Mouse (Mus musculus) R1 (cell line): ENCODE measurements around the gene Jazf1.

Experiments
- DNase-seq: peaks from one replicate; pipeline ENCODE4 v3.0.0-alpha.2; 2018; ENCODE audit warnings: low read depth, low spot score

The Jazf1 gene

DNA sequence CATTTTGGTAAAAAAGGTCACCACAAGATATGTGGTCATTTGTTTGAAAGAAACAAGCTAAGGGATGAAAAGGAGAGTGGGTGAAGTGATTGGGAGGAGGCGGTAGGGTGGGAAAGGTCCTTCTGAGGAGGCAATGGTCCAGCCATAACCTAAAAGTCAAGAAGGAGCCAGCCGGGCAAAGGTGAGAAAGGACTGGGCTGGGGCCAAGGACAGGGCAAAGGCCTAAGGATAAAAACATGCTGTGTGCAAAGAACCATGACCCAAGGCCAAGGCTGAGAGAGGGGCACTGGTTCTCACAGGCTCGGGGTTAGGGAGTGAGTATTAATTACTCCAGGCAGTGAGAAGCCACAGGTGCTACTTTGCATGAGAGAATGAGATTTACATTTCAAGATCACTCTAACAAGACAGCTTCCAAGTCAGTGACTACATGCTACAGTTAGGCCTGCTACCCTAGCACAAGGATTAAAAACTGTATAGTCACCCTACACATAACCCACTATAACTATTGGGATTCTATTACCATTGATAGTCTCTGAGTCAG is 151.5 kb downstream of the Jazf1 start:
- no peak for DNase-seq

DNA sequence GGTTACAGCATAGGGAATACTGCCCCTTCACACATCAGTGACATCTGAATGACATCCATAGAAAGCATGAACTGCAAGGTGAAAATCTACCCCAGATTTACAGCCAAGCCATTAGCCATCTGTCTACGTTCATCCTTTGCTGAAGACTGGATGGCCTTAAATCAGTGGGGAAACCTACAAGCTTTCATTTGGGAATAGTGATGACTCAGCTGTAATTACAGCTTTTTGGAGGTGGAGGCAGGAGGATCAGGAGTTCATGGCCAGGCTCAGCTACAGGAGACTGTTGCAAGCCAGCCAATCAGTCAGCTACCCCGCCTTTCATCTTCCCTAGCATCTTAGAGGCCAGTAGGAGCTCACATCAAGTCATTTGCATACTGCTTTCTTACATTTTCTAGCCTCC is 153.5 kb downstream of the Jazf1 start:
- no peak for DNase-seq

DNA sequence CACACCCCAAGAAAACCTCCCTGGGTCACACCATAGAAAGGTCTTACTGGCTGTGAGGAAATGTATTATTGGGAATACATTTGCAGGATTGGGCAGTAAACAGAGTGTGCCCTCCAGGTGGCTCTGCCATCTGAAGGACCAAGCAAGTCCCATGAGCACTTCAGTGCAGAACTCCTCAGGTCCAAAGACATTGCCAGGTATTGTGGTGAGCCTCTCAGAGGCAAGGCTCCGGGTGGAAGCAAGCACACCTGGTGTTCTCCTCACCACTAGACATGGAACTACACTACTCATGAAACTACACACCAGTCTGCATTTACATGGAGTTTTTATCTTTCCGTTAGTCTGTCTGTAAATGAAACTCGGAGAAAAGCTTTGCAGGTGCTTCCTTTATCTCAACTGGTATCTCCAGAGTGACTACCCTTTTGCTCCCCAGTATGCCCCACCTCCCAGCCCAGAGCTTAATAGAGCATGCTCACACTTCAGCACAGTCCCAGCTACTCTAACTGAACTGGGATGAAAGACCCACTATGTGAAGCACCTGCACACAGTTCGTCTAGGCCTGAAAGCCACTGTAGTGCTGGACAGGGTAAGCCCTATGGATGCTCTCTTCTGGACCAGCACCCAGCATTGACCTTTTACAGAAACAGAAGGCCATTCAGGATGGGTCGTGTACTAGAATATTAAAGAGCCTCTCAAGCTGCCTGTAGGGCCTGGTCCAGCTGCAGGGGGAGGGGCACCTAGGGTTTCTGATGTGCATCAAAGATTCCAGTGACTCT is 156.1 kb downstream of the Jazf1 start:
- DNase-seq = no peak

DNA sequence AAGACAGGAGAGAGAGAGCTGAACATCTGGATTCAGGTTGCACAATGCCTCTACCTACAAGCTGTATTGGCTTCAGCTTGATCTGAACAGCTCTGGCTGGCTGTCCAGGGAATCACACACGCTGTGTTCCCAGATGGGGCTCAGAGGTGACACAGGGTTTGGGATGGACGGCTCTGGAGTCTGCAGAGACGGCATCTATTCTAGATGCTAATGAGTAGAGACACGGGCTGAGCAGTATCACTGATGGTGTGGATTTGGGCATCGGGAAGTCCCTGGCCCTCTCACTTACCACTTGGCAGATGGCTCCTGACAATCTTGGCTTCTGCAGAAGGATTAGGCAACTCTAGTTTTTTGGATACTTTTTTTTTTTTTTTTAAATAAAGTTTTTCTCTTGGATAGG is 161.6 kb downstream of the Jazf1 start:
- no peak for DNase-seq

DNA sequence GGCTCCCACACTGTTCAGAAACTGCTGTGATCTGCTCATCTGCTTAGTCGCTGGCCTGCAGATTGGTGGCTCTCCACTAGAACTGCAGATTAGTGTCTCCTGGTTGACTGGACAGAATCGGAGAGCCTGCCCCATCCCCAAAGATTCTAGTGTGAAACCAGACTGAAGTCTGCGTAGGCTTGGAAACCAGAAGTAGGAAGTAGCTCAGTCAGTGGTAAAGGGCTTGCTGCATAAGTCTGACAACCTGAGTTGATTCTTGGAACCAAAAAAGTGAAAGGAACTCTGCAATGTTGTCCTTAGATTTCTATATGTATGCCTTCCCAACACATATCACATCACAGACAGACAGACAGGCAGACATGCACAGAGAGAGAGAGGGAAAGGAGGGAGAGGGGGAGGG is 163.3 kb downstream of the Jazf1 start:
- no peak for DNase-seq

DNA sequence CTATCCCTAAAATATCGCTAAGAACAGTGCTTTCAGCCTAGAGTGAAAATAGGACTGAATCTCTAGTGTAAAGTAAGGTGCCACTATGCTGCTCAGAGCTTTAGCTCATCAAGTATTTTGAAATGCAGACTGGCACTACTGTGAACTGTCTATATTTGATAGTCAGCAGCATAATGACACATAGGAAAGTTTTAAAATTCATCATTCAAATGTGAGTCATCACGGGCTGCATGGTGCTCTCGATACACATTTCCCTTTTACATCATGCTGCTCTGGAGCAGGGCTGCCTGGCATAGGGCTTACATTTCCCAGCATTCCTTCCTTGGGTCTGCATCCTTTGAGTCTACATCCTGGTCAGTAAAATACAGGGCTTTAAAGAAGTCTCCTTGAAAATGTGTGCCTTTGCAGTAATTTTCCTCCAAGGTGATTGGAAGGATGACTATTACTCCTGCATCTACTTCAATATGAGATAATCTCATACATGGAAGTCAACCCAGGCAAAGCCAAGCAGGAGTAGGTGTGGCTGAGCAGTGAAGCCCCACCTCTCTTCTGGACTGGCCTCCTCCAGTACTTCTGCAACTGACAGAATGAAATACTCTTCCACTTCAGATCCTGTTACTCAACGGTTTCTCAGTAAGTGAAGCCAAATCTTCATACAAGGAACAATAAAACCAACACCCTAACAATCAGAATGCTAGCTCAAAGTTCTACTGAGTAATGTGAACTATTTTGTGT is 165.0 kb downstream of the Jazf1 start:
- no peak for DNase-seq

DNA sequence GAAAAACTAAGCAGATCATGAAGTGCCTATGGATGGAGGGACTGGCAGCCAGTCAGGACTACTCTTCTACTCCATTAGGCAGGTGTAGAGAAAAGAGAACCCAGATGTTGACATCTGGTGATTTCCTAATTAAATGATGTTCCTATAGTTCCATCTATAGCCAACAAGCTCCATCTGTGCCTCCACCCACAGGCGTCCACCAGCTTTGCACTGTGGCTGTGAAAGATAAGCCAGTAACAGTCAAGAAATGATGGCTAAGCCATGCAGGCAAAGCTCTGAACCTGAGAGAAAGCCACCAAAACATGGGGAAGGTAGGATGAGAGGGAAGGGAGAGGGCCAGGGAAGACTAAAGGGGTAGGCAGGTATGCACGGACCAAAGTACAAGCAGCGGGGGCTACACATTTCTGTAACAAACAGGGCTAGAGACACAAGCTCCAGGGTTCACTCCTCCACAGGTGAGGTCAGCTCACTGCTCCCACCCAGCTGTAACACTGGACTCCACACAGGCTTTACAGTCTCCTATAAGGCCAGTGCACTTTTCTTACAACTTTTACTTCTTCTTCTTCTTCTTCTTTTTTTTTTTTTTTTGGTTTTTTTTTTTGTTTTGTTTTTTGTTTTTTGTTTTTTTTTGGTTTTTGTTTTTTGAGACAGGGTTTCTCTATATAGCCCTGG is 168.7 kb downstream of the Jazf1 start:
- no peak for DNase-seq

DNA sequence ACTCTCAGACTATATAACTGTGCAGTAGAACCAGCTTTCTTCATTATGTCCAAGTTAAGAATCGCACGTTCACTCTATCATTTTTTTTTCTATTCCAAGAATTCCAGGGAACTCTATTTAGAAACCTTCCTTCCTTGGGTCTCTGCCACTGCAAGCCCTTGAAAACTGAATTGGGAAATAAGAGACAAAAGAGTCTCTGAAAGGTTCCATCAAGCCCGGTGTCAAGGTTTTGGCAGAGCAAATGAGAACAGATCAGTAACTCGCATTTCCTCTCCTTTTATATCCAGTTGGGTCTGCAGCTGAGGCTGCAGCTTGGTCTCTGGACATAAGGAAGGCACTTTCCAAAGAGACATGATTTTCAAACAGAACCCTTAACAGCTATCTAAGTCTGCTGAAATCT is 173.4 kb downstream of the Jazf1 start:
- DNase-seq = no peak

DNA sequence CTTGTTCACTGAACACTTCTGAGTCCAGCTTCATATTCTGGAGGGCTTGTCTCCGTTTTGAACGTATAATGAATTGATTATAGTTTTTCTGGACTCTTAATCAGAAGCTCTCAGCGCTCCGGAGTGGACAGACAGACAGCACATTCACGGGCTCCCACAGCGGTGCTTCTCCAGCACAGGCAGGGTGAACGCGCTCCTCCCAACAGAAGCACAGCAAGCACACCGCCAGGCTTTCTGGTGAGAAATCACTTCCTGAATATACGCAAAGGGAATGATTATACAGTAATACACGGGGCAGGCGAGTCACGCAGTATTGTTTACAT is 174.0 kb downstream of the Jazf1 start:
- DNase-seq = no peak

DNA sequence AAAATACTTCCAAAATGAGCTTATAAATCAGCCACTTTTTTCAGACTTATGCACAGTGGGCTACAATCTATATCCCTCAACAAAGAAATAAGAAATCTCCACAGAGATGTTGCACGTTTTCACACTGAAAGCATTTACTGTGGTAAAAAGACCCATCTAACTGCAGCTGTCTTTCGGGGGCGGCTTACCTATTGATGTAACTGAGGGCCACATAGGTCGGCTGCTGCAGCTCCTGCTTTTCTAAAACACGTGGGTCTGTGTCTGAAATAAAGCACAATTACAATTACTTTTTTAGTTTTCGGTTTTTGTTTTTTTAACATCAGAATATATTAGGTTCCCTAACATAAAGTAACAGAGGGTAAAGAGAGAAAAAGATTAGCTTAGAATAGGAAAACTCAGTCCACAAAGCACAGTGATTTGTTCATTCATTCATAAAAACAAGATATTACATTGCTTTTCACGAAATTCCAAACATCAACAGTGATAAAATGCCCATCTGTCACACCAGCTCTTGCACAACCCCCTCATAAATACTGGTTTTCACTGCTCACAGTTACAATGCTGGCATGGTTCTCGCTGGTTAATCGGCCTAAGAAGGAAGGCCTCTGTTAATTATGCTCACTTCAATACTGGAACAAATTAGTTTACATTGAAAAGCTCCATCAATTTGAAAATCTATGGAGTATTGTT is 174.5 kb downstream of the Jazf1 start:
- DNase-seq = no peak

DNA sequence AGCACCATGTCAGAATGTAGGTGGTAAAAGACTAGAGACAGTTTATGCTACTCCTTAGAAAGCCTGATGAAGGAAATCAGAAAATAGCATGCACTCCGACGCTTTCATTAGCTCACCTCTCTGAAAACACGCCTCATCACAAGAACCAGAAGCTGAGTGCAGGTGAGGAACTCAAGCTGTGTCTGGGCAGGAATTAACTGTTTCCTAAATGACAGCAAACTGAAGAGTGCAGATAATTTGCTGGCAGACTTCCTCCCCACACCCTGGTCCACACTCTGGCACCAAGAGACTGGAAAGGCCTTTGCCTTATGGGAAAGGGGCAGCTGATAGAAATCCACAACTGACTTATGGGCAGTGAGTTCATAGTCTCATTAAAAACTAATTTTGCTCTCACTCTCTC is 175.5 kb downstream of the Jazf1 start:
- DNase-seq = no peak

DNA sequence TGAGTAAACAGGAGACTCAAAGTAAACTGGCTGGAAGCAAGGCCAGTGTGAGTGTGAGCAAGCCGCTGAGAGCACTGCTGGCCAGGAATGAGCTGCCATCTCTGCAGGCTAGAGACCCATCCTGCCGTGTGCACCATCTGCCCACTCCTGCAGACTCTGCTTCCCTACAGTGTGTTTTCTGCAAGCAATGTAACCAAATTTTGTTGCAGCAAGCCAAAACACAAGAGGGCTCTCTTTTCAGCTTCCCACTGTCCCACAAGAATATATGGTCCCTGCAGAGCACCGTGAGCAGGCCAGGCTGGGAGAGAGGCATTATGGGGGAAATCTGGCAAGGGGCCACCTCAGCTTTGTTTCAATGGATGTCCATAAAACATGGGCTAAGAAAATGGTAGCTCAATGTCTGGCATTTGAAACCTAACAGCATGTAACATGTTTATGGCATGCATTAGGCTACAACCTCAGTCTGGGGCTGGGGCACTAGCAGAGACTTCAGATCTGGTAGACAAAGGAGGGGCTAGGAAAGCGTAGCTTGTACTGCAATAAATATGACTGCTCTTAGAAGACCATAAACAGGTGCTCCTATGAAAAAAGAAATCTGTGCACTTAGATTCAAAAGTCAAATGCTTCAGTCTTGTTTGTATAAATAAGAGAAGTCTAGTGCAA is 180.8 kb downstream of the Jazf1 start:
- DNase-seq = no peak

DNA sequence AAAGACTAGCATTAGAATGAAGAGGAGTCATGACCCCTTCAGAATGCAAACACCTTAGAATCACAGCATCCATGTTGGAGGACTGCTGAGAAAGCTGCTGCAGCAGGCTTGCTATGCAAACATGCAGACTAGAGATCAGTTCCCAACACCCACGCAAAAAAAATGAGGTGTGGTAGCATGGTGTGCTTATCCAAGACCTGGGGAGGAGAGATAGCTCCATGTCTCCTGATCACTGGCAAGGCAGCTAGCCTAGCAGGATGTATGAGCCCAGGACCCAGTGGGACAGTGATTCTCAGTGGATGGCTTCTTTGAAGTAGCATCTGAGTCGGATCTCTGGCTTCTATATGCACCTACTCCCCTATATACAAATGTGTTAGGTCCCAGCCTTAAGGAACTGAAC is 184.7 kb downstream of the Jazf1 start:
- DNase-seq = no peak

DNA sequence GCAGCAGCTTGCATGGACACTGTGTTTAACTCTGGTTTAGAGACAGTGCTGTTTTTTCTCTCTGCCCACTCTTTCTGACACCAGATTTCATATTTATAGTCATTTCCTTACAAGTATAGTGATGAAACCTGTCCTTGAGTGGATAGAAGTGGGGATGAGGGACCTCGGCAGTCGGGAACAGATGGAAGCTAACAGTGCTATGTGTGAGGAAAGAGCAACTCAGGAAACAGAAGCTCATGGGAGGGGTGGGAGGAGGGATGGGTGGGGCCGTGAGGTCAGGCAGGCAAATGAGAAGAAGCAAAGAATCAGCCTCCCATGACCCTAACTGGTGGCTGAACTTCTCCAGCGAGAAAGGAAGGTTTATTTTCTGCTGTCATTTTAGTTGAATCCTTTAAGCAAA is 191.3 kb downstream of the Jazf1 start:
- no peak for DNase-seq

DNA sequence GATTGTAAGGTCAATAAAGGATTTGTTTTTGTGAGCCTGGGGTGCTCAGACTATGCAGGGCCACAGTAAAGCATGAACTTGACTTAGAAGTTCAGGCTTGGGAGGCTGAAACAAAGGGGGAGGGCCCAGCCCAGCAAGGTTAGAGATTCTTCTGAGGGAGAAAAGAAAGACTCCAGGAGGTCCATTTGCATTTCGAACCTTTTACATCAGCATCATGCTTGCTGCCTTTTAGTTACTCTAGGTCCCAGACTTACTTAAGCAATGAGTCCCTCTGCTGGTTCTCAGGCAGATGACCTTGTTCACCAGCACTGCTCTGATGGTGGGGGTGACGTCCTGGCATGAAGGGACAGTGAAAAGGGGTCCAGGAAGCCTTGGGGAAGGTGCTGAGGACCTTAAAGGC is 197.1 kb downstream of the Jazf1 start:
- DNase-seq = peak; percentile 88

DNA sequence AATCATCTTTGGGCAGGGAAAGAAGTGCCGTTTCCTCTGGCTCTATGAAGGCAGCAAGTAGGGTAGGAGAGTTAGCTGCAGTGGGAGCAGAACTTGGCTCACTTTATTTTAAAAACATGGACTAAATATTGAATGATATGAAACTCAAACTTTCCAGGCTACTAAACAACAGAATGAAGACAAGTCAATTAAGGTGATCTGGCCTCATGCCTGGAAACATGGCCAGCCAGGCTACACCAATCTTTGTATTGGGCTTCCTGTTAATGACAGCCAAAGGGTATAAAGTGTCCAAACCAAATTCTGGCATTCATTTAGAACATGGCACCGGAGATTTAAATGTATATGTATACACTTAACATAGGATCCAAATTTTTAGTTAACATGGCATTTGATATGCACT is 199.2 kb downstream of the Jazf1 start:
- no peak for DNase-seq

DNA sequence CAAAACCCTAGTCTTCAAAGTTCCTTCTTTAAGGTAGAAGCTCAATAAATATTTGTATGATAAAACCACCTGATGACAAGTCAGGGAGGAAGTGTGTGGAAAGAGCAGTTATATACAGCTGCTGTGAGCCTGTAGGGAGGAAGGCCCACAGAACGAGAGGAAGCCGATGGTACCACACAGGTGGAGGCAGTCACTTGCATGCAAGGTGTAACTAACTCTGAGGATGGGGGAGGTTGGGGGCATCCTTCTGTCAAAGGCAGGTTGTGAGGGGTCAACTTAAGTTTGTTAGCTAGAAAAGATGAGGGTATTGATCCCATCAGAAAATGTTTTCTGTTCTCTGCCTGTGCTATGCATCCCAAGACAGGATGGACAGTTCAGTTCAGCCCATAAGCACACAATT is 200.1 kb downstream of the Jazf1 start:
- DNase-seq = no peak

DNA sequence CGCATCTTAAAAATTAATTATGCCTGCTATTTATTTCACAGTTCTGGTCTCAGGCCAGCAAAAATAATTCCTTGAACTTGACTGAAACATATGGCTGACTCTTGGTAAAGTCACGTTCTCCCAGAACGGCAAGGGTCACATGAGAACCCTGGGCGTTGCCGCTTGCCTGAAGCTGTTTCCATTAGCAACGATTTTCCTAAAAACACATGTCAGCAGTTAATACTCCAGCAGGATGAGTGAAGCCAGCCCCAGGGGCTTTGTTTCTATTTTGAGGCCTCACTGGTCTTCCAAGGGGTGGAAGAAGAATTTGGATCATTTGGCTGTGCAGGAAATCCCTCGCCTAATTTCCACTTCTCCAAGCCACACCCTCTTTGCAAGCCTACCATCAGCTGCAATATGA is 206.5 kb downstream of the Jazf1 start:
- peak; percentile 42 for DNase-seq

DNA sequence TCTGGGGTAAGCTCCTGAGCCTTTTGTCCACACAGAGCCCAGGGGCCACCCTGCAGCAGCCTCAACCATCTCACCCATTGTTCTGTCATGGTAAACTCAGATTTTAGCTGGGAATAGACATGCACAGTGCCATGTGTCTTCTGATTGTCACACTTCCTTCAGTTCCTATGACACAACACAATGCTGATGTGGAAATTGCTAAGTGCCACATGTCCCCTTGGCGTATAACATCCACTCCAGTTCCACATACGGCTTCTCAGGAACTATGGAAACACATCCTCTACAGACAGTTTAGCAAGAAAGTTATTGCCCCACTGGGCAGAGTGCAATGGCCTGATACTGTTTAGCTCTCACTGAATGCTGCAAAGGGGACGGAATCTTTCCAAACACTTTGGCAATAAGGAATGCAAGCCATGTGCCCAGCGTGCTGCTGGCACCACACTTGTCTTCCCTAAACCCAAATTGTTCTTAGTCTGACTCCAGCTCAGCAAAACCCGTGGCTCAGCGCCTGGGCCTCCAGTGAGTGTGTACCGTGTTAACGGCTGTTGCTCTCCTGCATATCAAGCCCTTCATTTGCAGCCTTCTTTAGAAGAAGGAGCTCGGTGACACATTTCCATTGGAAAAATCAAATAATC is 207.1 kb downstream of the Jazf1 start:
- no peak for DNase-seq

DNA sequence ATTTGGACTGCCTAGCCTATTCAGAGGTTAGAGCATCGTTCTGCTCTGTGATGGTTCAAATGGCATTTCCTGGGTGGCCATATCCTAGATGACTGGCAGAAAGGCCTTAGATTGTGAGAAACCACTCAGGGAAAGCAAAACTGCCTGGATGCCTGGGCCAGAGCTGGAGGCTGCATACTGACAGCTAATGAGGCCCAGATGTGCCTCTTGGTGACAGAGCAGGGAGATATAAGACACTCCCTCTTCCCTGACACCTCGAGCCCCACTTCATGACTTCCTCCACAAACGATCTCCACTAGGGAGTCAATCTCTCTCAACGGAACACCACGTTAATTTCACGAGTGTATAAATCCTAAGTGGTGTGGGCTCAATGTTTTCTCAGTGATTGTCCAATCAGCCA is 207.7 kb downstream of the Jazf1 start:
- no peak for DNase-seq

DNA sequence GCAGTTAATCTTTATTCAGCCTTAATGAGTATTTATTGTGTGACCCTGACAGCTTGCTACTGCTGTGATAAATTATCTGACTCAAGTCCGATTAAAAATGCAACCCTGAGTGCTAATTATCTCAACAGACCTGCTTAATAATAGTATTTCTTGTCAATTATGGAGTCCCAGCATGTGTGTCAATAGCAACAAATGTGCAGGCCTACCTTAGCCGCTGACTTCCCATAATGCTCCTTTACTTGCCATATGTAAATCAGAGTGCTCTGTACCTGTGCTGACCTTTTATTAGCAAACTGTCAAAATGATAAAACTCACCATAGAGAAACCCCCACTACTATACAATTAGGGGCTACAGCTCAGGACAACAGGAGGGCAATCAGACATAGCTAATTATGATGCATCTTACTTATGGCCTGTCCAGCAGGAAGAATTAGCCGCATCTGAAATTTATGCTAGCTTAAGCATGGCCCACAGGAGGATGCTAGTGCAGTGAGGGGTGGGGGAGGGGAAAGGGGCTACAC is 209.5 kb downstream of the Jazf1 start:
- DNase-seq = no peak
